Mouse (Mus musculus): Measurements from ENCODE around the gene Rxra.

GRCm38 (mm10) chr2:27772841-27773388 is 96.7 kb downstream of the Rxra start:
- TF ChIP-seq CTCF (IDR thresholded peaks at IDR 0.05; ENCODE audit: control insufficient read depth, insufficient read depth, insufficient read length) (no peak), MAX (IDR thresholded peaks at IDR 0.05) (no peak), CEBPB (IDR thresholded peaks at IDR 0.05; ENCODE audit: low read depth) (no peak), USF1 (IDR thresholded peaks at IDR 0.05; ENCODE audit: low read depth) (no peak)

All from C2C12 (cell line).